Comparison of ENCODE assay signal across 17 mouse cellular contexts in the genomic region with DNA sequence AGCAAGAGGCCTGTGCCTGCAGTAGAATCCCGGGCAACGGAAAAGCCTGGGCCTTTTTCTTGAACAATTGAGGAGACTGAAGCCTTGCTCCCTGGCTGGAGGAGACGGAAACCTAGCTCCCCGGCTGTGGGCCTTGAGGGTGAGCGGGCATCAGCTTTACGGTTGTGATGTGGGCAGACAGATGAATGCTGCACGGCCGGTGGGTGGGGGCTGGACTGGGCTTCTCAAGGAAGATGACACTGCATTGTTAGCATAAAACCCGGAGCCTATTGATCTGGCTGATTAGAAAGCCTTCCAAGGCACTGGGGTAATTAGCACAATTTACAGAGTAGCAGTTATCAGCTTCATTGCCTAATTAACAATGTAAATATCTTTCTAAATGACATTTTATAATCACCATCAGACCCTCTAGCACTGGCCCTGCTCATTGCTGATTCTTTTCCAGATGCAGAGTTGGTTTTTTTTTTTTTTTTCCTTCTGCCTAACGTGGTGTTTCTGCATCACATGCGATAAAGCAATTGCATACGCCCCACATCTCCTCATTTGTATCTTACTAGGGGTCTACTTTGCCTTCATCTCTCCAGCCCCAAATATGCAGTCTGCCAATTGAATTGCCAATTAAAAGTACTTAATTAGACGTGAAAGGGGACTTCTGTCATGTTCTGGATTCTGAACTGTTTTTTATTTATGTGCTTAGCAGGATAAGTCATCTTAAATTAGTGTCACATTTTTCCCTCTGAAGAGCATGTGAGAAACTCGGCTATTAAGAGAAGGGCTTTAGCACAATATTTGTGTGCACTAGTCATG. TPM values are rescaled to one million over a fixed set of nuclear protein-coding genes. Genes with fewer than 3 reads are reported as not detected.
DNase-seq lines count a peak whose midpoint lies in the region; ATAC-seq and TF ChIP-seq lines count a peak whose summit lies in the region.
"Had no signal": no experiment of that assay in that cellular context is flagged by ENCODE, and none has a peak within 500 bp of the region (broad histone marks: within the 10 kb centered on the region; RNA-seq: fewer than 3 reads in every experiment).

No protein-coding gene starts in this region.

- intact Hi-C loops in gastrocnemius, postnatal 36 days (cut with DNase I): no loop called here
- intact Hi-C loops in heart, adult 2 months (cut with DNase I): no loop called here

- H3K9me3 ChIP-seq in neural tube, embryonic 12.5 days: no peaks in the 10 kb centered on the region
- no peaks in the 10 kb centered on the region for H3K9me3 ChIP-seq in hindbrain, embryonic 13.5 days
- H3K9me3 ChIP-seq in midbrain, embryonic 15.5 days: no peaks in the 10 kb centered on the region
- H3K9me3 ChIP-seq: embryonic facial prominence, embryonic 13.5 days; heart, embryonic 15.5 days; megakaryocyte, embryonic 14.5 days had no signal

- ATAC-seq in neural tube, embryonic 12.5 days (ENCODE audit: low FRiP score, low read depth): no peak
- ATAC-seq in hindbrain, embryonic 13.5 days (ENCODE audit: low FRiP score): peak; percentile 34; the same call in 1 of the 2 replicates
- ATAC-seq in midbrain, embryonic 15.5 days (replicated peaks): peak; percentile 49; the same call in 1 of the 2 replicates
- ATAC-seq: inflammation-experienced regulatory T-cells, adult 6 months had no signal

- no peaks in the 10 kb centered on the region for H3K79me2 ChIP-seq in heart, adult 2 months (replicated peaks; ENCODE audit: control insufficient read depth, insufficient read depth, low read length)

- no peak for TF ChIP-seq POLR2A in heart, adult 2 months (IDR thresholded peaks at IDR 0.05; ENCODE audit: insufficient read depth, low read depth, low read length)

- peak overlapping the region; percentile 1; the same call in 1 of the 2 replicates for H3K27ac ChIP-seq in neural tube, embryonic 12.5 days
- peak overlapping the region; percentile 84 for H3K27ac ChIP-seq in hindbrain, embryonic 13.5 days
- H3K27ac ChIP-seq in midbrain, embryonic 15.5 days: peak overlapping the region; percentile 77
- no peak overlapping the region for H3K27ac ChIP-seq in heart, adult 2 months
- H3K27ac ChIP-seq: embryonic facial prominence, embryonic 13.5 days; heart, embryonic 15.5 days; layer of hippocampus, adult 2 months had no signal

- TF ChIP-seq CTCF in heart, adult 2 months (IDR thresholded peaks at IDR 0.05): no peak

- no peak for TF ChIP-seq EP300 in heart, adult 2 months (IDR thresholded peaks at IDR 0.05; ENCODE audit: insufficient read depth, low read depth, low read length)

- peaks cover 35% of the 10 kb centered on the region for H3K4me1 ChIP-seq in neural tube, embryonic 12.5 days
- peaks cover 71% of the 10 kb centered on the region for H3K4me1 ChIP-seq in hindbrain, embryonic 13.5 days (replicated peaks)
- H3K4me1 ChIP-seq in midbrain, embryonic 15.5 days: peaks cover 52% of the 10 kb centered on the region
- H3K4me1 ChIP-seq in heart, adult 2 months (ENCODE audit: control insufficient read depth, insufficient read depth, low read length): no peaks in the 10 kb centered on the region
- H3K4me1 ChIP-seq: heart, embryonic 15.5 days had no signal

- H3K4me3 ChIP-seq in neural tube, embryonic 12.5 days: no peak overlapping the region
- no peak overlapping the region for H3K4me3 ChIP-seq in hindbrain, embryonic 13.5 days
- no peak overlapping the region for H3K4me3 ChIP-seq in midbrain, embryonic 15.5 days
- no peak overlapping the region for H3K4me3 ChIP-seq in heart, adult 2 months
- H3K4me3 ChIP-seq: embryonic facial prominence, embryonic 13.5 days; heart, embryonic 15.5 days; layer of hippocampus, adult 2 months; megakaryocyte, embryonic 14.5 days had no signal

- 42% methylated on average over 14 of the region's 14 CpGs for WGBS in neural tube, embryonic 12.5 days
- 31% methylated on average over 14 of the region's 14 CpGs for WGBS in hindbrain, embryonic 13.5 days
- WGBS in midbrain, embryonic 15.5 days: 19% methylated on average over 14 of the region's 14 CpGs
- WGBS in heart, adult 2 months: 80% methylated on average over 14 of the region's 14 CpGs

- DNase-seq in neural tube, embryonic 10.5 days (ENCODE audit: extremely low spot score, low spot score): no peak
- no peak for DNase-seq in gastrocnemius, postnatal 36 days
- DNase-seq in adrenal gland, adult 2 months: no peak
- no peak for DNase-seq in heart, adult 2 months
- no peak for DNase-seq in embryo, embryonic 11 days
- DNase-seq: adrenal gland, postnatal 10 days; cerebellum, postnatal 25 days; gastrocnemius, postnatal 25 days; thymus, postnatal 25 days had no signal

- no peaks in the 10 kb centered on the region for H3K27me3 ChIP-seq in neural tube, embryonic 12.5 days (replicated peaks)
- H3K27me3 ChIP-seq in hindbrain, embryonic 13.5 days: 0 out of 2 replicates have a peak, but pooled peaks cover 8% of the 10 kb centered on the region
- no peaks in the 10 kb centered on the region for H3K27me3 ChIP-seq in midbrain, embryonic 15.5 days (replicated peaks)
- no peaks in the 10 kb centered on the region for H3K27me3 ChIP-seq in heart, adult 2 months (ENCODE audit: control insufficient read depth, insufficient read depth, low read length)
- H3K27me3 ChIP-seq: embryonic facial prominence, embryonic 13.5 days; heart, embryonic 15.5 days had no signal

- H3K36me3 ChIP-seq in neural tube, embryonic 12.5 days: no peaks in the 10 kb centered on the region
- no peaks in the 10 kb centered on the region for H3K36me3 ChIP-seq in hindbrain, embryonic 13.5 days
- no peaks in the 10 kb centered on the region for H3K36me3 ChIP-seq in midbrain, embryonic 15.5 days (replicated peaks)
- no peaks in the 10 kb centered on the region for H3K36me3 ChIP-seq in heart, adult 2 months (ENCODE audit: control insufficient read depth, insufficient read depth, low read length)
- H3K36me3 ChIP-seq: embryonic facial prominence, embryonic 13.5 days; heart, embryonic 15.5 days had no signal

- no peak overlapping the region for H3K4me2 ChIP-seq in neural tube, embryonic 12.5 days (replicated peaks)
- H3K4me2 ChIP-seq in hindbrain, embryonic 13.5 days: no peak overlapping the region
- H3K4me2 ChIP-seq in midbrain, embryonic 15.5 days: no peak overlapping the region
- H3K4me2 ChIP-seq: embryonic facial prominence, embryonic 13.5 days; heart, embryonic 15.5 days had no signal

- no peak overlapping the region for H3K9ac ChIP-seq in neural tube, embryonic 12.5 days
- no peak overlapping the region for H3K9ac ChIP-seq in hindbrain, embryonic 13.5 days
- peak overlapping the region; percentile 0; the same call in 1 of the 2 replicates for H3K9ac ChIP-seq in midbrain, embryonic 15.5 days
- no peak overlapping the region for H3K9ac ChIP-seq in heart, adult 2 months (ENCODE audit: low read depth, low read length)
- H3K9ac ChIP-seq: embryonic facial prominence, embryonic 13.5 days; heart, embryonic 15.5 days had no signal

RNA-seq across cellular contexts. Expression of a gene that starts 10.2 kb away (rescaled TPM):
- polyA plus RNA-seq in neural tube, embryonic 12.5 days (2016; fragmentation: Nextera tagmentation; extraction: Ambion mirVana): 22.0 and 22.9 TPM in 2 replicates
- 29.6 and 30.4 TPM in 2 replicates for polyA plus RNA-seq in hindbrain, embryonic 13.5 days (2015; fragmentation: Nextera tagmentation; extraction: Ambion mirVana)
- polyA plus RNA-seq in midbrain, embryonic 15.5 days (2015; fragmentation: Nextera tagmentation; extraction: Ambion mirVana): 31.9 and 35.8 TPM in 2 replicates
- 10 to 100 TPM in 1 of 2 experiments, 1 to 10 TPM in 1; 10.0 to 13.8 TPM for total RNA-seq in gastrocnemius, postnatal 36 days (2021)
- 10 to 100 TPM; 47.7 to 51.1 TPM for total RNA-seq in adrenal gland, adult 2 months (2021)
- 40.0 and 49.3 TPM in 2 replicates for polyA plus RNA-seq in adrenal gland, adult 2 months (2012; rRNA removed)
- total RNA-seq in heart, adult 2 months (2021): 10 to 100 TPM; 35.4 to 37.1 TPM
- polyA plus RNA-seq in heart, adult 2 months (2012; rRNA removed): 40.4 and 45.3 TPM in 2 replicates
